Mouse (Mus musculus) layer of hippocampus, adult 2 months (tissue): Measurements from ENCODE around the gene Olfr869. TPM values are rescaled to one million over a fixed set of nuclear protein-coding genes. Genes with fewer than 3 reads are reported as not detected.

Experiments
- DNase-seq, 2 experiments: peaks; one replicate each; pipeline ENCODE4 v3.0.0; 2022; ENCODE audit warnings: low spot score in 2 of 2
- H3K27ac ChIP-seq: fragments of 200-600 bp; 2 replicates; pipeline ENCODE4 v1.8.1; 2022
- H3K4me3 ChIP-seq: fragments of 200-600 bp; 2 replicates; pipeline ENCODE4 v1.8.1; 2022; ENCODE audit warnings: mild to moderate bottlenecking
- CTCF ChIP-seq: fragments of 200-600 bp; conservative IDR thresholded peaks from 2 replicates; pipeline ENCODE4 v1.8.1; 2022; ENCODE audit warnings: antibody characterized with exemption, mild to moderate bottlenecking, moderate library complexity
- long read RNA-seq, 2 experiments: library from polyadenylated mRNA; stranded (forward); transcript quantifications; one replicate each; pipeline ENCODE4 v2.0.0; 2021; ENCODE audit warnings: borderline mapping rate in 2 of 2
- total RNA-seq, 2 experiments: library from RNA; stranded (reverse); gene quantifications; 2 replicates each; pipeline ENCODE4 v1.2.3; 2021

The Olfr869 gene
- not detected for total RNA-seq
- long read RNA-seq, experiment 1: 0 reads
- long read RNA-seq, experiment 2: 0 reads

GRCm38 (mm10) chr9:20128709-20129108 lies at the start of gene Olfr869:
Gene Olfr869 (plus strand): TSS chr9:20129009.
- no peak for TF ChIP-seq CTCF
- no peak within 1 kb of the TSS for H3K27ac ChIP-seq
- no peak within 1 kb of the TSS for H3K4me3 ChIP-seq
- DNase-seq: no peak

- DNase-seq: no peak
- H3K27ac ChIP-seq: no peak within 1 kb of the TSS
- no peak within 1 kb of the TSS for H3K4me3 ChIP-seq
- no peak for TF ChIP-seq CTCF
These were observed 30.5 kb upstream of the Olfr869 start, which contains the start of gene Olfr868 for GRCm38 (mm10) chr9:20098326-20098725. Gene Olfr868 (plus strand): TSS chr9:20098626.

- Histone ChIP-seq H3K4me3 (no peak overlapping the region), H3K27ac (no peak overlapping the region)
- DNase-seq: no peak
- no peak for TF ChIP-seq CTCF
These were observed 20.9 kb downstream of the Olfr869 start for GRCm38 (mm10) chr9:20149706-20150105.

- no peak within 1 kb of the TSS for H3K27ac ChIP-seq
- no peak for TF ChIP-seq CTCF
- no peak for DNase-seq
- H3K4me3 ChIP-seq: no peak within 1 kb of the TSS
These were observed 45.1 kb downstream of the Olfr869 start, which contains the start of gene Olfr870 for GRCm38 (mm10) chr9:20173957-20174356. Gene Olfr870 (minus strand): TSS chr9:20174057.

- H3K4me3 ChIP-seq: no peak overlapping the region
- H3K27ac ChIP-seq: no peak overlapping the region
- TF ChIP-seq CTCF: no peak
- DNase-seq: no peak
These were observed 50.7 kb downstream of the Olfr869 start for GRCm38 (mm10) chr9:20179463-20179862.

Other genes with a start within 250 kb of the Olfr869 start
- not detected for gene Olfr862, start 241.0 kb upstream of the Olfr869 start, total RNA-seq
- not detected for gene Olfr77, start 212.1 kb upstream of the Olfr869 start, total RNA-seq
- not detected for gene Olfr866, start 101.0 kb upstream of the Olfr869 start, total RNA-seq
- not detected for gene Olfr867, start 71.4 kb upstream of the Olfr869 start, total RNA-seq
- gene Olfr868, start 30.4 kb upstream of the Olfr869 start, total RNA-seq: not detected
- not detected for gene Olfr870, start 45.0 kb downstream of the Olfr869 start, total RNA-seq
- not detected for gene Olfr871, start 83.2 kb downstream of the Olfr869 start, total RNA-seq
- gene Olfr872, start 108.1 kb downstream of the Olfr869 start, total RNA-seq: not detected
- gene Olfr39, start 153.3 kb downstream of the Olfr869 start, total RNA-seq: not detected
- gene Olfr873, start 169.5 kb downstream of the Olfr869 start, total RNA-seq: not detected
- not detected for gene Olfr18, start 207.1 kb downstream of the Olfr869 start, total RNA-seq